Mouse (Mus musculus): ENCODE results near the gene Ankrd63. TPM values are rescaled to one million over a fixed set of nuclear protein-coding genes. Genes with fewer than 3 reads are reported as not detected.

Ankrd63 gene
- polyA plus RNA-seq, 1 experiment = not detected

DNA sequence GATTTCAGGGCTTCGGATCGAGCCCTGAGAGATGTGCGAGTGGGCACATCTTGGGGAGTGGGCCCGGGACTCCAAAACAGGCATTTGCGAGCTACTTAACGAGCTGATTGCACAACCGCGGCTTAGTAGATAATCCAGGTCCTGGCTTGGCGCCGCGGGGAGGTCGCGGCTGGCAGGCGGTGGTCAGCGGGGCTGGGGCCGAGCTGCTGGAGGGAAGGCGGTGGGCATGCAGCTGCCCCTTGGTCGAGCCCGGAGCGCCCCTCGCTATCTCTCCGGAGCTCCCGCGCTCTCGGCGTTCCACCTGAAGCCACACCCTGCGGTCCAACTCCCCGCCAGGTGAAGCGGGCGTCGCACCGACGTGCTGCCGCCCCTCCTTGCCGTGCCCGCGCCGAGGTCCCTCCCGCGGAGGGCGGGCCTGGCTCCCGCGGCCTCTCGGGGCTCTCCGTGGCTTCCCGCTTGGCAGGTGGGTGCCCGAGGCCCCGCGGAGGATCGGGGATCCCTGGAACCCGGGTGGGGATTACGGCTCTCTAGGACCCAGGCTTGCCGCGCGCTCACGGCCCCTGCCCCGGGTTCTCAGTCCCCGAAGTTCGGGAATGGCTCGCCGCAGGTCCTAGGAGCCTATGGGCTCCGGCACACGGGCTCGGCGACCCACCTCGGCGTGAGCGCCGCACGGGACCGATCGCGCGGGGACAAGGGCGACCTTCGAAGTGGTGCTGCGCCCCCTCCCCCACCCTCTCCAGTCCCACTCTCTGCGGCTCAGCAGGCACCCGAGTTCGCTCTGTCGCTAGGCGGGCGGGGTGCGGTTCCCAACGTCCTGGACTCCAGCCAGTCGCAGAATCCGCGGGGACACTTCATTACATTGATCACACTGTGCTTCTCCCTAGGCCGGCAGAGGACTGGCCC, 26.7 kb downstream of the Ankrd63 start:
- TF ChIP-seq POLR2A (IDR thresholded peaks at IDR 0.05; ENCODE audit: low read depth, low read length) (no peak), CTCF (IDR thresholded peaks at IDR 0.05; ENCODE audit: borderline replicate concordance, insufficient read depth, low read length) (no peak)
- H3K27ac ChIP-seq (ENCODE audit: insufficient read depth, low read length) = no peak overlapping the region
- H3K4me3 ChIP-seq (ENCODE audit: insufficient read depth, low read length) = peak overlapping the region; percentile 25
- H3K4me1 ChIP-seq (ENCODE audit: control insufficient read depth, insufficient read depth, low read length) = no peaks in the 10 kb centered on the region

DNA sequence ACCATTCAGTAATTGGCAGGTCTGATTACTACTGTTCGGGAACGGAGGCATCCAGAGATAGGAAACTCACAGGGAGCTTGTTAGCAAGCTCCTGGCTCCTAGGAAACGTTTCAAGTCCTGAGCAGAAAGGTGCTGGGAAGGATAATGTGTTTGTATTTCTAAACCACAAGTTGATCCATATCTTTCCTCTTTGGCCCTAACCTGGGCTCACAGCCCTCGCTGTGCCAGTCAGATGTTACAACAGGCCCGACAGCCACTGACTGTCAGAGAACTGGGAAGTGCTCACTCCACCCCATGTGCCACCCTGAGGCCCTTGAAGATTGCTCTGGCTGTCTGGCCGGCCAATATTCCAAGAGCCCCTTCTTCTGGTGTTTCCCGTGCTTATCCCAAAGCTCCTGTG, 29.3 kb downstream of the Ankrd63 start:
- H3K4me3 ChIP-seq (ENCODE audit: insufficient read depth, low read length) = no peak overlapping the region
- no peak overlapping the region for H3K27ac ChIP-seq (ENCODE audit: insufficient read depth, low read length)
- peaks cover 2% of the 10 kb centered on the region; the same call in 1 of the 2 replicates for H3K4me1 ChIP-seq (ENCODE audit: control insufficient read depth, insufficient read depth, low read length)
- TF ChIP-seq CTCF (IDR thresholded peaks at IDR 0.05; ENCODE audit: borderline replicate concordance, insufficient read depth, low read length) (no peak), POLR2A (IDR thresholded peaks at IDR 0.05; ENCODE audit: low read depth, low read length) (no peak)

DNA sequence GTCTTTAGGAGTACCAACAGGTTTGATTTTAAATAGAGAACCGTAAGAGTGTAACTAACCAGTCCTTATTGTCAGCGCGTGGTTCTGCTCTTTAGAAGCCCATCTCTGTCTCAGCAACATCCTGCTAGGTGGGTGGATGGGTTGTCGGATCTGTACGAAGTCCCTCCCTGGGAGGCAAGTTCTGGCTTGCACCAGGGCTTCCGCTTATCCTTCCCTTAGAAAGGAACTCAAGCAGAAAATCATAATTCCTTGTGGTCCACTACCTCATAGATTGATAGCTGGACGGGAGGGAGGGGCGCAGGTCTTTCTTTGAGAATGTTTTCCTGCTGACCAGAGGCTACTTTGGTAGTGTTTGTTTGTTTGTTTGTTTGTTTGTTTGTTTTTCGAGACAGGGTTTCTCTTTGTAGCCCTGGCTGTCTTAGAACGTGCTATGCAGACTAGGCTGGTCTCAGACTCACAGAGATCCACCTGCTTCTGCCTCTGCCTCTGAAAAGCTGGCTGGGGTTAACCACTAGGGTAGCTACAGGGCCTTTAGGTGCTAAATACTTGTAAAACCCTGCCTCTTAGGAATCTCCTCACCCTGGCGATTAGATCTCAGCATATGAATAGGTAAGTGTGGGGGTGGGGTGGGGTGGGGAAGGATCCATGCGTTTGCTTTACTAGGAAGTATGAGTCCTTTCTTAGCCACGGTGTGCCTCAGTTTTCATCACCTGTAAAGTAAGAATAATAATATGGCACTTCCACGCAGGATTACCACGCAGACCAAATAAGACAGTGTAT, 29.9 kb downstream of the Ankrd63 start:
- no peak overlapping the region for H3K27ac ChIP-seq (ENCODE audit: insufficient read depth, low read length)
- H3K4me1 ChIP-seq (ENCODE audit: control insufficient read depth, insufficient read depth, low read length) = peaks cover 4% of the 10 kb centered on the region
- H3K4me3 ChIP-seq (ENCODE audit: insufficient read depth, low read length) = no peak overlapping the region
- TF ChIP-seq CTCF (IDR thresholded peaks at IDR 0.05; ENCODE audit: borderline replicate concordance, insufficient read depth, low read length) (no peak), POLR2A (IDR thresholded peaks at IDR 0.05; ENCODE audit: low read depth, low read length) (no peak)

DNA sequence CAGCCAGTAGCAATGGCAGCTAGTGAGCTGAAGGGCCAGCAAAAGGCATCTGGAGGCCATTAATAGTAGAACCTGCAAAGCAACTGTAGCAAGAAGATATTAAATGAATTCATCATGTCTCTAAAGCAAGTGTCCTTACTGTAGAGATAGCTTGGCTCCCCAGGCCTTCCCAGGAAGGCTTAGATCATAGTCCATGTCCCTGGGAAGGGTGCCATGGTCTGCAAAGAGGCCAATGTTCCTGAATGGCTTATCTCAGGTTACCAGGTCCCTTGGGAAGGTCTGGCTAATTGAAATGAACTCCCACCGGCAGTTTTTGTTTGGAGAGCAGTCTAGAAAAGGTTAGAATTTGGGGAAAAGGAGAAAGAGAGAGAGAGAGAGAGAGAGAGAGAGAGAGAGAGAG, 32.0 kb downstream of the Ankrd63 start:
- H3K27ac ChIP-seq (ENCODE audit: insufficient read depth, low read length) = no peak overlapping the region
- H3K4me3 ChIP-seq (ENCODE audit: insufficient read depth, low read length) = no peak overlapping the region
- H3K4me1 ChIP-seq (ENCODE audit: control insufficient read depth, insufficient read depth, low read length) = peaks cover 7% of the 10 kb centered on the region
- TF ChIP-seq CTCF (IDR thresholded peaks at IDR 0.05; ENCODE audit: borderline replicate concordance, insufficient read depth, low read length) = no peak

DNA sequence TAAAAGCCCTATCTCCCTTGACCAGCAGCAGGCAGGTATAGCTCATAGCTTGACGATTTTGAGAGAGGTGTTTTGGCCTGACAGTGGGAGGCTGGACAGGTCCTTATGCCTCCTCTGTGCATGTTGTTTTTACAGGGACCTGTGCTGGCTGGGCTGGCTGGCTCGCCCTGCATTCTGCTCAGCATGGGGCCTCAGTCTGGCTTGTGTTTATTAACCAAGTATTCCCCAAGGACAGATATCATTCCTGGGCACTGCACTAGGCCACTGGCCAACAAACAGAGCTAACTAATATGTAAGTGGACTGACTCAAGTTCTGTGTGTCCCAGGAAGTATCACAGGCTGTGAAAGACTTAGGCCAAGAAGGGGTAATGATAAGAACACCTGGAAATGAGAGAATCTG, 34.0 kb downstream of the Ankrd63 start:
- Histone ChIP-seq H3K4me1 (ENCODE audit: control insufficient read depth, insufficient read depth, low read length) (peaks cover 7% of the 10 kb centered on the region), H3K27ac (ENCODE audit: insufficient read depth, low read length) (no peak overlapping the region), H3K4me3 (ENCODE audit: insufficient read depth, low read length) (no peak overlapping the region)
- no peak for TF ChIP-seq CTCF (IDR thresholded peaks at IDR 0.05; ENCODE audit: borderline replicate concordance, insufficient read depth, low read length)
- TF ChIP-seq POLR2A (IDR thresholded peaks at IDR 0.05; ENCODE audit: low read depth, low read length) = no peak

DNA sequence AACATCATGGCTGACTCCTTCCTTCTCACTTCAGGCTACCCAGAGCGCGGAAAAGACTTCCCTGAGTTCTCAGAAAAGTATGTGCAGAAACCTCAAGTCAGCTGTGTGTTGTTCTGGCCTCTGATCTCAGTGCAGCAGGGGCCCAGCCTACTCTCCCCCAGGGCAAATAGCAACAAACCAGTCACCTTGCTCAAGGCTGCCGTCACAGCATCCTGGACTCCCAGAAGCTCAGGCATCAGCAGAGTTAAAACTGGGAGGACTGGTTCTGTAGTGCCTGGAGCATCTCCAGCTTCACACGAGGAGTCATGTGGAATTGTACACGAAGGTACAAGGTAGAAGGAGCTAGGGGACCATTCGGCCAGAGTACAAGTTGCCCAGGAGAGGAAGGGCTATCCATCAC, 34.5 kb downstream of the Ankrd63 start:
- peaks cover 7% of the 10 kb centered on the region for H3K4me1 ChIP-seq (ENCODE audit: control insufficient read depth, insufficient read depth, low read length)
- no peak overlapping the region for H3K4me3 ChIP-seq (ENCODE audit: insufficient read depth, low read length)
- H3K27ac ChIP-seq (ENCODE audit: insufficient read depth, low read length) = no peak overlapping the region
- TF ChIP-seq POLR2A (IDR thresholded peaks at IDR 0.05; ENCODE audit: low read depth, low read length) = no peak
- no peak for TF ChIP-seq CTCF (IDR thresholded peaks at IDR 0.05; ENCODE audit: borderline replicate concordance, insufficient read depth, low read length)

DNA sequence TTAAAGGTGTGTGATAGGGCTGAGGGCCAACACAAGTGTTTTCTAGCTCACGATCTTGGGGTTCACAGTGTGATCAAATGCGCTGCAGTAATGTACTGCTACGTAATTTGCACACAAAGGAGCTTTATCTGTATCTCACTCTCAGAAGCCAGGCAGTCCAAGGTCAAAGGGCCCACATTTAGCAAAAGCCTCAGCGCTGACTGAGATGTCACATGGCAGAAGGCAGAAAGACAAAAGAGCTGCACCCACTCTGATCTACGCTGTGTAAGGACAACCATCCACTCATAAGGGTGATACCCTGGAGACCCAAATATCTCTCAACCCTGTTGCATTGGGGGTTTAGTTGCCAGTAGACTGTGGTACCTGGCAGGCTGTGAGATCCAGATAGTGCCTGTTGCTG, 36.6 kb downstream of the Ankrd63 start:
- H3K27ac ChIP-seq (ENCODE audit: insufficient read depth, low read length) = no peak overlapping the region
- no peak for TF ChIP-seq POLR2A (IDR thresholded peaks at IDR 0.05; ENCODE audit: low read depth, low read length)
- no peak for TF ChIP-seq CTCF (IDR thresholded peaks at IDR 0.05; ENCODE audit: borderline replicate concordance, insufficient read depth, low read length)
- peaks cover 7% of the 10 kb centered on the region for H3K4me1 ChIP-seq (ENCODE audit: control insufficient read depth, insufficient read depth, low read length)
- H3K4me3 ChIP-seq (ENCODE audit: insufficient read depth, low read length) = no peak overlapping the region

DNA sequence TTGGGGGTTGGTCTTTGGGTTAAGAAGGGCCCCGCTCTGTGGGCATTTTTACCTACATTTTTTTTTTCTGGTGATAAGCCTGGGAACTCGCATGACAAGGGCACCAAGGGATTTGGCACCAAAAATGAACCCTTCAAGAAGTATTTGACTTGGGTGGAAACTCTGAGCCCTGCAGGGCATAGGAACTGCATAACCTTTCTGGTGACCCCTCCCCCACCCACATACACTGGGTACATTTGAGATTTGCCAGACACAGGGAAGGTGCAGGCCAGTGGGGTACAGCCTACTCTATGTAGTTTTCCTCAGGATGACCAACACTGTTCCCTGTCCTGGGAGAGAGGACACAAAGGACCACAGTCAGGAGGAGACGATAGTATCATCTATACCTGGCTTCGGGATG, 38.1 kb downstream of the Ankrd63 start:
- no peak overlapping the region for H3K27ac ChIP-seq (ENCODE audit: insufficient read depth, low read length)
- no peak for TF ChIP-seq POLR2A (IDR thresholded peaks at IDR 0.05; ENCODE audit: low read depth, low read length)
- TF ChIP-seq CTCF (IDR thresholded peaks at IDR 0.05; ENCODE audit: borderline replicate concordance, insufficient read depth, low read length) = no peak
- no peak overlapping the region for H3K4me3 ChIP-seq (ENCODE audit: insufficient read depth, low read length)
- H3K4me1 ChIP-seq (ENCODE audit: control insufficient read depth, insufficient read depth, low read length) = peaks cover 7% of the 10 kb centered on the region

DNA sequence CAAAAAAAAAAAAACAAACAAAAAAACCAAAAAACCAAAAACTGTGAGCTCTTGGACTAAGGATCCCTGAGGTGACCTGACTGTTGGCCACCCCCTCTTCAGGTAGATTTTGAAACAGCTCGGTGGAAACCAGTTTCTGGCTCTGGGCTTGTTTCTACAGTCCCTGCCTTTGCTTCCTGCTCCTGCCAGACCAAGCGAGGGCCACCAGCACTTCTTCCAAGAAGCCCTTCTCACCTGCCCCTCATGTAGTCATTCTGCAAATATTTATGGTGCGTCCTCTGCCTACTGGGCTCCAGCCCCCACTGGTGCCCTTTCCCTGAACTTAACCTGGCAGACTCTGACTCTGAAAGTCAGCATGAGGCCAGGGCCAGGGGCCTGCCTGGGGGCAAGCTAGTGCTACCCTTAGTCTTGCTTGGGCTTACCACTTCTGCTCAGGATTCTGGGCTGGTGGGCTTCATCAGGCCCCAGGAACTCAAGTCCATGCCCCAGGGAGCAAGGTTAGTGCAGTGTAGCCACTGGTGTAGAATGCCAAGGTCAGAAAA, 38.7 kb downstream of the Ankrd63 start:
- H3K4me3 ChIP-seq (ENCODE audit: insufficient read depth, low read length) = no peak overlapping the region
- no peak overlapping the region for H3K27ac ChIP-seq (ENCODE audit: insufficient read depth, low read length)
- H3K4me1 ChIP-seq (ENCODE audit: control insufficient read depth, insufficient read depth, low read length) = peaks cover 7% of the 10 kb centered on the region
- TF ChIP-seq CTCF (IDR thresholded peaks at IDR 0.05; ENCODE audit: borderline replicate concordance, insufficient read depth, low read length) = no peak
- no peak for TF ChIP-seq POLR2A (IDR thresholded peaks at IDR 0.05; ENCODE audit: low read depth, low read length)
